Mouse (Mus musculus) lung, postnatal 0 days (tissue): ENCODE results near the gene Olfr1277.

Experiments used
- CTCF ChIP-seq: IDR thresholded peaks from 2 replicates; pipeline ENCODE4 v1.5.1; 2016; ENCODE audit warnings: antibody characterized with exemption, mild to moderate bottlenecking
- EP300 ChIP-seq: IDR thresholded peaks from 2 replicates; pipeline ENCODE4 v1.6.1; 2016; ENCODE audit warnings: antibody characterized with exemption, mild to moderate bottlenecking, control low read depth

DNA sequence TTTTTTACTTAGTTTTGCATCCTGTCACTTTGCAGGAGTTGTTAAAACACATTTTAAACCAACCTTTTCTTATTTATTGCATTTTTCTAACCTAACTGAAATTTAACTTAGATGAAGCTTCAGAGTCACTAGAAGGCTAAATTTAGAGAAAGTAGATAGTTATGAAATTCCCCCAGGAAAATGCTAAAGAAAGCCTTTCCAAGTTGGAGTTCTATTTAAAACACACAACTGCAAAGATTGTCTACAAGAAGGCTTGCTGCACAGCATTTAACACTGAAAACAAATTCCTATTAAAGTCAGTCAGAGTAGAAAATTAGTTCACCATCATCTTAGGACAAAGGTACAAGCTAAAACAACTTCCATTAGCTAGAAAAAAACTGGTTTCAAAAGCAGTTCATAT is 26.5 kb upstream of the Olfr1277 start, which contains the start of gene Olfr1279:
- no peak for TF ChIP-seq CTCF
- no peak for TF ChIP-seq EP300
